Mouse (Mus musculus) megakaryocyte, embryonic 14.5 days (primary cell): Measurements from ENCODE around the gene Rbck1. TPM values are rescaled to one million over a fixed set of nuclear protein-coding genes. Genes with fewer than 3 reads are reported as not detected.
"Not testable (repeated sequence)": the region's sequence is repeated elsewhere in the genome, so short reads cannot be mapped to it uniquely, and the experiment has no call there.

Experiments used
- H3K27me3 ChIP-seq: replicated peaks from 2 replicates; pipeline ENCODE3; 2012; ENCODE audit warnings: inconsistent platforms
- H3K36me3 ChIP-seq: replicated peaks from 2 replicates; pipeline ENCODE3; 2012; ENCODE audit warnings: low read length, inconsistent platforms, mixed read lengths
- H3K4me1 ChIP-seq: 2 replicates; pipeline ENCODE4 v1.6.1; 2012; ENCODE audit warnings: inconsistent platforms
- H3K4me3 ChIP-seq: replicated peaks from 2 replicates; pipeline ENCODE3; 2012; ENCODE audit warnings: moderate library complexity, mild to moderate bottlenecking, inconsistent platforms
- H3K9me3 ChIP-seq: 2 replicates; pipeline ENCODE4 v1.6.1; 2012; ENCODE audit warnings: inconsistent platforms
- FLI1 ChIP-seq: IDR thresholded peaks from 2 replicates; pipeline ENCODE4 v1.6.1; 2012; ENCODE audit warnings: low read length, inconsistent platforms, mixed read lengths
- GATA1 ChIP-seq: IDR thresholded peaks from 3 replicates; pipeline ENCODE4 v1.6.1; 2012; ENCODE audit warnings: mixed read lengths, low read length, inconsistent platforms, borderline replicate concordance
- polyA plus RNA-seq: library from polyadenylated mRNA; stranded (reverse); fragments of >175 nt; gene quantifications from 2 replicates; pipeline ENCODE4 v1.2.3, GENCODE M21; 2012; ENCODE audit warnings: low replicate concordance; ENCODE audit not compliant: insufficient read depth

Rbck1 gene
- polyA plus RNA-seq, 1 experiment, result 152 TPM

GRCm38 (mm10) chr2:152361193-152361592 is 28.7 kb upstream of the Rbck1 start:
- Histone ChIP-seq H3K27me3 (peaks cover 6% of the 10 kb centered on the region), H3K9me3 (peaks cover 5% of the 10 kb centered on the region), H3K4me3 (no peak overlapping the region), H3K36me3 (peaks cover 3% of the 10 kb centered on the region), H3K4me1 (peaks cover 42% of the 10 kb centered on the region)
- TF ChIP-seq FLI1, result no peak
- no peak for TF ChIP-seq GATA1

GRCm38 (mm10) chr2:152360271-152360775 is 27.9 kb upstream of the Rbck1 start:
- peaks cover 8% of the 10 kb centered on the region for H3K27me3 ChIP-seq
- no peak overlapping the region for H3K4me3 ChIP-seq
- peaks cover 35% of the 10 kb centered on the region for H3K4me1 ChIP-seq
- peaks cover 5% of the 10 kb centered on the region for H3K9me3 ChIP-seq
- TF ChIP-seq GATA1, result no peak
- no peak for TF ChIP-seq FLI1
- peaks cover 3% of the 10 kb centered on the region for H3K36me3 ChIP-seq

GRCm38 (mm10) chr2:152359616-152360015 is 27.2 kb upstream of the Rbck1 start:
- TF ChIP-seq GATA1 (no peak), FLI1 (no peak)
- Histone ChIP-seq H3K9me3 (peaks cover 5% of the 10 kb centered on the region), H3K4me1 (peaks cover 34% of the 10 kb centered on the region), H3K27me3 (peaks cover 11% of the 10 kb centered on the region), H3K36me3 (peaks cover 3% of the 10 kb centered on the region), H3K4me3 (no peak overlapping the region)

GRCm38 (mm10) chr2:152358977-152359376 is 26.5 kb upstream of the Rbck1 start:
- H3K9me3 ChIP-seq, H3K36me3 ChIP-seq, H3K4me3 ChIP-seq: not testable (repeated sequence)
- H3K27me3 ChIP-seq, result peaks cover 11% of the 10 kb centered on the region
- peaks cover 32% of the 10 kb centered on the region for H3K4me1 ChIP-seq

GRCm38 (mm10) chr2:152357254-152357653 is 24.8 kb upstream of the Rbck1 start:
- peaks cover 21% of the 10 kb centered on the region for H3K4me1 ChIP-seq
- no peak overlapping the region for H3K4me3 ChIP-seq
- H3K36me3 ChIP-seq, result peaks cover 3% of the 10 kb centered on the region
- TF ChIP-seq GATA1 (no peak), FLI1 (no peak)
- peaks cover 11% of the 10 kb centered on the region for H3K27me3 ChIP-seq
- H3K9me3 ChIP-seq, result peaks cover 5% of the 10 kb centered on the region

GRCm38 (mm10) chr2:152349842-152350540 is 17.5 kb upstream of the Rbck1 start:
- H3K36me3 ChIP-seq, result no peaks in the 10 kb centered on the region
- peaks cover under 1% of the 10 kb centered on the region for H3K27me3 ChIP-seq
- peaks cover 68% of the 10 kb centered on the region for H3K4me1 ChIP-seq
- peak overlapping the region; percentile 79 for H3K4me3 ChIP-seq
- H3K9me3 ChIP-seq, result no peaks in the 10 kb centered on the region
- TF ChIP-seq GATA1, result no peak
- TF ChIP-seq FLI1, result no peak

GRCm38 (mm10) chr2:152349205-152349604 is 16.8 kb upstream of the Rbck1 start:
- H3K36me3 ChIP-seq, result no peaks in the 10 kb centered on the region
- H3K4me3 ChIP-seq, result no peak overlapping the region
- peaks cover 75% of the 10 kb centered on the region for H3K4me1 ChIP-seq
- TF ChIP-seq FLI1, result no peak
- TF ChIP-seq GATA1, result no peak
- no peaks in the 10 kb centered on the region for H3K27me3 ChIP-seq
- no peaks in the 10 kb centered on the region for H3K9me3 ChIP-seq

- Histone ChIP-seq H3K4me1 (peaks cover 86% of the 10 kb centered on the region), H3K36me3 (no peaks in the 10 kb centered on the region), H3K4me3 (no peak overlapping the region), H3K9me3 (no peaks in the 10 kb centered on the region), H3K27me3 (no peaks in the 10 kb centered on the region)
- TF ChIP-seq FLI1 (no peak), GATA1 (no peak)
These were observed 15.3 kb upstream of the Rbck1 start for GRCm38 (mm10) chr2:152347722-152348121.

- Histone ChIP-seq H3K36me3 (peaks cover 2% of the 10 kb centered on the region), H3K27me3 (no peaks in the 10 kb centered on the region), H3K4me1 (peaks cover 90% of the 10 kb centered on the region), H3K9me3 (no peaks in the 10 kb centered on the region), H3K4me3 (no peak overlapping the region)
- TF ChIP-seq FLI1 (no peak), GATA1 (peak; percentile 14; the same call in 1 of the 3 replicates)
These were observed 14.5 kb upstream of the Rbck1 start for GRCm38 (mm10) chr2:152346776-152347465.

GRCm38 (mm10) chr2:152345393-152345792 is 12.9 kb upstream of the Rbck1 start:
- Histone ChIP-seq H3K4me1 (peaks cover 83% of the 10 kb centered on the region), H3K27me3 (no peaks in the 10 kb centered on the region), H3K36me3 (peaks cover 10% of the 10 kb centered on the region), H3K4me3 (no peak overlapping the region), H3K9me3 (no peaks in the 10 kb centered on the region)
- no peak for TF ChIP-seq GATA1
- TF ChIP-seq FLI1, result no peak
